Comparison of ENCODE assay signal across 9 mouse cellular contexts in genomic region chr1:180390321-180390731, GRCm38 (mm10).
DNase-seq lines count a peak whose midpoint lies in the region; ATAC-seq lines count a peak whose summit lies in the region.
"Had no signal": no experiment of that assay in that cellular context is flagged by ENCODE, and none has a peak within 500 bp of the region (broad histone marks: within the 10 kb centered on the region; RNA-seq: fewer than 3 reads in every experiment).

No protein-coding gene starts in this region.

- DNase-seq in heart, adult 18-20 months = peak; percentile 82 to 87
- DNase-seq in adipocyte (ENCODE audit: low spot score) (peak; percentile 65), MN1 (ENCODE audit: low spot score) (no peak)
- DNase-seq in ovary, postnatal 10 days (ENCODE audit: low spot score) = no peak
- DNase-seq in left cerebral cortex, postnatal 36 days (ENCODE audit: low spot score in 2 of 2) = no peak

- no peak overlapping the region for H3K9ac ChIP-seq in heart, embryonic 11.5 days (ENCODE audit: low read depth, low read length)
- H3K9ac ChIP-seq in heart, embryonic 13.5 days = no peak overlapping the region
- H3K9ac ChIP-seq: midbrain, embryonic 12.5 days had no signal

- H3K36me3 ChIP-seq in heart, embryonic 11.5 days (ENCODE audit: control insufficient read depth, insufficient read depth, low read length) = no peaks in the 10 kb centered on the region
- H3K36me3 ChIP-seq in heart, embryonic 13.5 days = no peaks in the 10 kb centered on the region
- H3K36me3 ChIP-seq: midbrain, embryonic 12.5 days had no signal

- no peak overlapping the region for H3K27ac ChIP-seq in heart, embryonic 11.5 days (ENCODE audit: low read depth, low read length)
- 0 out of 2 replicates have a peak overlapping the region, but pooled peaks have one; percentile 32 for H3K27ac ChIP-seq in heart, embryonic 13.5 days (replicated peaks)
- H3K27ac ChIP-seq: midbrain, embryonic 12.5 days had no signal

- no peak overlapping the region for H3K4me3 ChIP-seq in heart, embryonic 11.5 days (ENCODE audit: low read depth, low read length)
- H3K4me3 ChIP-seq in heart, embryonic 13.5 days = no peak overlapping the region
- H3K4me3 ChIP-seq: midbrain, embryonic 12.5 days had no signal

- H3K4me2 ChIP-seq in heart, embryonic 11.5 days = no peak overlapping the region
- no peak overlapping the region for H3K4me2 ChIP-seq in heart, embryonic 13.5 days
- H3K4me2 ChIP-seq: midbrain, embryonic 12.5 days had no signal

- no peak for ATAC-seq in heart, embryonic 11.5 days (replicated peaks; ENCODE audit: insufficient number of reproducible peaks, low FRiP score, low TSS enrichment)
- ATAC-seq in heart, embryonic 13.5 days (ENCODE audit: extremely low read depth, insufficient number of reproducible peaks, low FRiP score, low TSS enrichment) = no peak
- peak; percentile 11 for ATAC-seq in megakaryocyte, adult 5-6 weeks (ENCODE audit: poor library complexity, severe bottlenecking)

- no peaks in the 10 kb centered on the region for H3K9me3 ChIP-seq in heart, embryonic 11.5 days (replicated peaks; ENCODE audit: control insufficient read depth, low read length)
- H3K9me3 ChIP-seq in heart, embryonic 13.5 days = no peaks in the 10 kb centered on the region
- H3K9me3 ChIP-seq: midbrain, embryonic 12.5 days had no signal

- WGBS in heart, embryonic 11.5 days (ENCODE audit: insufficient replicate concordance) = 68% methylated on average over 3 of the region's 3 CpGs
- WGBS in heart, embryonic 13.5 days = 56% methylated on average over 3 of the region's 3 CpGs

- H3K4me1 ChIP-seq in heart, embryonic 11.5 days (ENCODE audit: control insufficient read depth, insufficient read depth, low read length) = peaks cover 28% of the 10 kb centered on the region
- H3K4me1 ChIP-seq in heart, embryonic 13.5 days = peaks cover 57% of the 10 kb centered on the region

- no peaks in the 10 kb centered on the region for H3K27me3 ChIP-seq in heart, embryonic 11.5 days (ENCODE audit: control insufficient read depth, insufficient read depth, low read length)
- no peaks in the 10 kb centered on the region for H3K27me3 ChIP-seq in heart, embryonic 13.5 days (replicated peaks)
- H3K27me3 ChIP-seq: midbrain, embryonic 12.5 days had no signal

- intact Hi-C loops in left cerebral cortex, postnatal 36 days (cut with DNase I) = no loop called here

Comparison
In these comparisons a context has a peak if more than half of its experiments do, and no peak if none do; other contexts are left out.
1. DNase-seq: peak in heart, adult 18-20 months (2 of 2) and adipocyte (single experiment); none in MN1 (single experiment), ovary, postnatal 10 days (single experiment) and left cerebral cortex, postnatal 36 days (0 of 2).